Mouse (Mus musculus) liver, embryonic 16.5 days (tissue): ENCODE measurements around the gene Smoc1. TPM values are rescaled to one million over a fixed set of nuclear protein-coding genes. Genes with fewer than 3 reads are reported as not detected.

ENCODE experiments used
- ATAC-seq: fragments of 200-750 bp; cut with Nextera tagmentation; 2 replicates; pipeline ENCODE4 v1.8.0; 2017; ENCODE audit warnings: low read depth, mild to moderate bottlenecking, moderate number of reproducible peaks, moderate library complexity
- H3K27ac ChIP-seq: fragments of 300-500 bp; sonication (generic); 2 replicates; pipeline ENCODE4 v1.5.1; 2014; ENCODE audit warnings: mild to moderate bottlenecking, low read length
- H3K27me3 ChIP-seq: fragments of 300-500 bp; sonication (generic); 2 replicates; pipeline ENCODE4 v1.6.1; 2014; ENCODE audit warnings: low read depth, low read length, mixed read lengths; ENCODE audit not compliant: control insufficient read depth, insufficient read depth
- H3K36me3 ChIP-seq: fragments of 300-500 bp; sonication (generic); 2 replicates; pipeline ENCODE4 v1.6.1; 2014; ENCODE audit warnings: mild to moderate bottlenecking; ENCODE audit not compliant: control insufficient read depth, insufficient read depth
- H3K4me1 ChIP-seq: fragments of 300-500 bp; sonication (generic); 2 replicates; pipeline ENCODE4 v1.6.1; 2014; ENCODE audit warnings: low read depth, low read length, mixed read lengths; ENCODE audit not compliant: control insufficient read depth
- H3K4me2 ChIP-seq: fragments of 300-500 bp; sonication (generic); 2 replicates; pipeline ENCODE4 v1.6.1; 2014; ENCODE audit warnings: low read depth, low read length, mixed read lengths
- H3K4me3 ChIP-seq: fragments of 300-500 bp; sonication (generic); 2 replicates; pipeline ENCODE4 v1.5.1; 2014; ENCODE audit warnings: low read depth, mild to moderate bottlenecking, low read length
- H3K9ac ChIP-seq: fragments of 300-500 bp; sonication (generic); 2 replicates; pipeline ENCODE4 v1.6.1; 2014; ENCODE audit warnings: low read depth, low read length
- H3K9me3 ChIP-seq: fragments of 300-500 bp; sonication (generic); replicated peaks from 2 replicates; pipeline ENCODE4 v1.6.1; 2016; ENCODE audit warnings: low read length; ENCODE audit not compliant: control insufficient read depth
- WGBS: fragments of 180-500 bp; shearing (Covaris S2); extraction: QIAGEN DNeasy Blood & Tissue Kit; methylation state at CpG from one replicate; pipeline ENCODE4 v1.1.7; 2014; ENCODE audit not compliant: insufficient replicate concordance; 5-methylcytosine and 5-hydroxymethylcytosine counted together
- polyA plus RNA-seq: library from polyadenylated mRNA; unstranded; fragments of >200 nt; fragmentation: Nextera tagmentation; extraction: Ambion mirVana; gene quantifications from 2 replicates; pipeline ENCODE4 v1.2.1, GENCODE M21; 2015

Smoc1 gene
- polyA plus RNA-seq, 1 experiment from 2014 or later, result 15.9 TPM

DNA sequence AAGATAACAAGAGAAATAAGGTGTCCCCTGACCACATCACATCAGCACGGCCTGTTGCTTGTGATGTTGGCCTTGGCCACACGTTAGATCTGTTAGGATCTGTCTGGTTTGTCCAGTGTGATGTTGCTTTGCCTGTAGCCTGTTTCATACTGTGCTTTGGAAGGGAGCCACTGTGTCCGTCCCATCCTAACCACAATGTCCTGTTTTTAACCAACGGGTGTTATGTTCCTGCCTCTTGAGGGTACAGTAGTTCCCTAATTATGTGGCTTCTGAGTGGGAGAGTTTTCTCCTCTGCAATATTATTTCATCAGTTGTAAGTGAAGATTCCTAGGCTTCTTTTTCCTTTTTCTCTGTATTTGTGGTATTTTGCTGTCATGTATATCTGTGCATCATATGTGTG, 31.3 kb upstream of the Smoc1 start:
- Histone ChIP-seq H3K9ac (no peak overlapping the region), H3K27ac (no peak overlapping the region), H3K36me3 (no peaks in the 10 kb centered on the region), H3K4me2 (no peak overlapping the region), H3K27me3 (no peaks in the 10 kb centered on the region), H3K4me1 (no peaks in the 10 kb centered on the region; the same call in 1 of the 2 replicates), H3K9me3 (no peaks in the 10 kb centered on the region), H3K4me3 (no peak overlapping the region)
- ATAC-seq, result no peak
- WGBS, result 30% methylated on average over 4 of the region's 4 CpGs

- H3K9ac ChIP-seq, result no peak overlapping the region
- H3K4me2 ChIP-seq, result no peak overlapping the region
- no peak overlapping the region for H3K4me3 ChIP-seq
- H3K4me1 ChIP-seq, result no peaks in the 10 kb centered on the region; the same call in 1 of the 2 replicates
- H3K27me3 ChIP-seq, result no peaks in the 10 kb centered on the region
- no peak overlapping the region for H3K27ac ChIP-seq
- no peaks in the 10 kb centered on the region for H3K9me3 ChIP-seq
- 66% methylated on average over 4 of the region's 4 CpGs for WGBS
- ATAC-seq, result no peak
- H3K36me3 ChIP-seq, result no peaks in the 10 kb centered on the region
These were observed 29.0 kb upstream of the Smoc1 start for GRCm38 (mm10) chr12:80997652-80998051.

DNA sequence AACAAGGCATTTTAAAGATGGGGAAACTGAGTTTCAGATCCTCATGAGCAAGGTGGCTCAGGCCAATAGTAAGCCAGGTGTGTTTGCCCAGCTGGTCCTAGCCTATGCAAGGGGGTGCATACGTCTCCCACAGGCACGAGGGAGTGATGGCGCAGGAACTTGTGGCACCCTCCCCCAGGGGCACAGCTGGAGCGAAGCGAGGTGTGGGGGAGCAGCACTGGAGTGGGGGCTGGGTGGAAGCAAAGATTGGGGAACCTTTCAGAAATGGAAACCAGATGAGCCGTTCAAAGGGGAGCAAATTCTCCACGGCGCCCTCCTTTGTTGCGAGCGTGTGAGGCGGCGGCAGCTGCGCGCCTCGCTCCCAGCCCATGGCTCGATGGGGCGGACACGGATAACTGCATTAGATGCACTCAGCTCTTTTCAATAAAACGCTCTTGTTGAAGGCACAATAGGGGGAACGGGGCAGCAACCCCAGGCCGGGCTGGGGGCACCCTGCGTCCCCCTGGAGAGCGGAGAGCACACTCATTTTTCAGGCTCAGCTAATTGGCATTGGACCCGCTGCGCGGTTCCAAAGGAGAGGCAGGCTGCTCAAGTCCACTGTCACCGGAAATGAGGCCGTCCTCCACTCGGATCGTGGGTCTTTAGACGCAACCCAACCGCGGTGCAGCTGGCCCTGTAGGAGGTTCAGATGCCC, 27.9 kb upstream of the Smoc1 start:
- no peak overlapping the region for H3K27ac ChIP-seq
- WGBS, result 15% methylated on average over 33 of the region's 33 CpGs

DNA sequence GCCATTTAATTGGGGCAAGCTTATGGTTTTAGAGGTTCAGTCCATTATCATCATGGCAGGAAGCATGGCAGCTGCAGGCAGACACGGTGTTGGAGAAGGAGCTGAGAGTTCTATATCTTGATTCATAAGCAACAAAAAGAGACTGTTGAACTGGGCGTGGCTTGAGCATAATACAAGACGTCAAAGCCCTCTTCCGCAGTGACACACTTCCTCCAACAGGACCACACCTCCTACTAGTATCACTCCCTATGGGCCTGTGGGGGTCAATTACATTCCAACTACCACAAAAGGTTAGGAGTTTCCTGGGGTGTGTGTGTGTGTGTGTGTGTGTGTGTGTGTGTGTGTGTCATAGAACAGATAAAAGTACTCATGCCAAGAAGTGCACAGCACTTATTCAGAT, 25.7 kb upstream of the Smoc1 start:
- WGBS, result 30% methylated on average over 4 of the region's 4 CpGs

More for the DNA sequence above, 27.9 kb upstream of the Smoc1 start:
- Histone ChIP-seq H3K27me3 (no peaks in the 10 kb centered on the region), H3K9me3 (no peaks in the 10 kb centered on the region), H3K4me1 (no peaks in the 10 kb centered on the region; the same call in 1 of the 2 replicates), H3K36me3 (no peaks in the 10 kb centered on the region), H3K4me2 (peak overlapping the region; percentile 38), H3K4me3 (peak overlapping the region; percentile 9; the same call in 1 of the 2 replicates), H3K9ac (no peak overlapping the region)
- ATAC-seq, result no peak

GRCm38 (mm10) chr12:81002841-81003635, 23.6 kb upstream of the Smoc1 start:
- no peaks in the 10 kb centered on the region for H3K36me3 ChIP-seq
- H3K4me1 ChIP-seq, result no peaks in the 10 kb centered on the region; the same call in 1 of the 2 replicates
- no peak overlapping the region for H3K4me2 ChIP-seq
- H3K27ac ChIP-seq, result no peak overlapping the region
- H3K4me3 ChIP-seq, result no peak overlapping the region
- no peak overlapping the region for H3K9ac ChIP-seq
- no peak for ATAC-seq
- no peaks in the 10 kb centered on the region for H3K9me3 ChIP-seq
- H3K27me3 ChIP-seq, result no peaks in the 10 kb centered on the region
- 60% methylated on average over 13 of the region's 13 CpGs for WGBS

More for the DNA sequence above, 25.7 kb upstream of the Smoc1 start:
- H3K9me3 ChIP-seq, result no peaks in the 10 kb centered on the region
- no peaks in the 10 kb centered on the region for H3K27me3 ChIP-seq
- no peak for ATAC-seq
- no peak overlapping the region for H3K4me2 ChIP-seq
- no peaks in the 10 kb centered on the region for H3K36me3 ChIP-seq
- H3K4me3 ChIP-seq, result no peak overlapping the region
- no peaks in the 10 kb centered on the region; the same call in 1 of the 2 replicates for H3K4me1 ChIP-seq
- no peak overlapping the region for H3K9ac ChIP-seq
- H3K27ac ChIP-seq, result no peak overlapping the region

GRCm38 (mm10) chr12:81009813-81010212, 16.8 kb upstream of the Smoc1 start:
- ATAC-seq, result no peak
- no peak overlapping the region for H3K4me2 ChIP-seq
- H3K4me1 ChIP-seq, result no peaks in the 10 kb centered on the region
- H3K36me3 ChIP-seq, result no peaks in the 10 kb centered on the region
- H3K27ac ChIP-seq, result no peak overlapping the region
- H3K4me3 ChIP-seq, result no peak overlapping the region
- H3K9ac ChIP-seq, result no peak overlapping the region
- no peaks in the 10 kb centered on the region for H3K9me3 ChIP-seq
- 28% methylated on average over 3 of the region's 3 CpGs for WGBS
- no peaks in the 10 kb centered on the region for H3K27me3 ChIP-seq

- H3K27ac ChIP-seq, result no peak overlapping the region
- H3K27me3 ChIP-seq, result no peaks in the 10 kb centered on the region
- no peaks in the 10 kb centered on the region for H3K9me3 ChIP-seq
- H3K4me3 ChIP-seq, result no peak overlapping the region
- H3K9ac ChIP-seq, result no peak overlapping the region
- 62% methylated on average over 2 of the region's 2 CpGs for WGBS
- no peak for ATAC-seq
- H3K36me3 ChIP-seq, result no peaks in the 10 kb centered on the region
- H3K4me2 ChIP-seq, result no peak overlapping the region
- H3K4me1 ChIP-seq, result no peaks in the 10 kb centered on the region
These were observed 14.6 kb upstream of the Smoc1 start for GRCm38 (mm10) chr12:81011994-81012393.

DNA sequence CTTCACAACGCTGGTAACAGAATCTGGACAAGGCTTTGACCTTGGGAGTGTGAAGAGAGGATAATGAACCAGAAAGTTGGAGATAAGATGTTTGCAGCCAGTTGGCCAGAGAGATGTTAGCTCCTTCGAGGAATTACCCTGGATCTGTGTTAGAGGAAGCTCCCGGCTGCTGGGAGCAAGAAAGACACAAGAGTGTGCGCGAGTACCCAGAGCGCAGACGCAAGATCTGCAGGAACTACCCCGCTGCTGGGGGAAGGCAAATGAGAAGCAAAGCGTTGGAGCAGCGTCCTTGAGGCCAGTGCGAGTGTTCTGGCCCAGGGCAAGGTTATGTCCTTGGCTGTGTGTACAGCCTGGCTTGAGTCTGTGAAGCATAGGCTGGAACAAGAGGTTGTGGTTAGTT, 13.1 kb upstream of the Smoc1 start:
- ATAC-seq, result no peak
- Histone ChIP-seq H3K9ac (no peak overlapping the region), H3K4me1 (no peaks in the 10 kb centered on the region), H3K4me3 (no peak overlapping the region), H3K4me2 (no peak overlapping the region), H3K27ac (no peak overlapping the region), H3K27me3 (no peaks in the 10 kb centered on the region), H3K36me3 (no peaks in the 10 kb centered on the region), H3K9me3 (no peaks in the 10 kb centered on the region)
- WGBS, result 61% methylated on average over 11 of the region's 11 CpGs

GRCm38 (mm10) chr12:81017624-81018023, 9.0 kb upstream of the Smoc1 start:
- no peak overlapping the region for H3K4me2 ChIP-seq
- H3K9ac ChIP-seq, result no peak overlapping the region
- H3K27ac ChIP-seq, result no peak overlapping the region
- no peaks in the 10 kb centered on the region for H3K9me3 ChIP-seq
- no peaks in the 10 kb centered on the region for H3K4me1 ChIP-seq
- no peaks in the 10 kb centered on the region for H3K36me3 ChIP-seq
- WGBS, result 72% methylated on average over 12 of the region's 12 CpGs
- no peaks in the 10 kb centered on the region for H3K27me3 ChIP-seq
- no peak overlapping the region for H3K4me3 ChIP-seq
- no peak for ATAC-seq
